Mouse (Mus musculus): ENCODE measurements around the gene Polg2. TPM values are rescaled to one million over a fixed set of nuclear protein-coding genes. Genes with fewer than 3 reads are reported as not detected.

The Polg2 gene
- polyA plus RNA-seq, 1 experiment from 2014 or later, result 11.1 TPM

- no peak overlapping the region for H3K4me3 ChIP-seq (replicated peaks; ENCODE audit: low read depth, low read length)
- H3K27me3 ChIP-seq (ENCODE audit: insufficient read depth, low read length), result no peaks in the 10 kb centered on the region
- H3K36me3 ChIP-seq (ENCODE audit: insufficient read depth, low read length), result peaks cover 59% of the 10 kb centered on the region
- no peak overlapping the region for H3K27ac ChIP-seq
- no peak for DNase-seq (ENCODE audit: low spot score)
- ATAC-seq (replicated peaks; ENCODE audit: low FRiP score, low read depth), result no peak
- H3K4me1 ChIP-seq (replicated peaks; ENCODE audit: insufficient read depth, low read length), result no peaks in the 10 kb centered on the region
- H3K9ac ChIP-seq (ENCODE audit: low read depth, low read length), result no peak overlapping the region
- WGBS, result 93% methylated on average over 9 of the region's 9 CpGs
- peak; percentile 75 for TF ChIP-seq CTCF (IDR thresholded peaks at IDR 0.05; ENCODE audit: low read depth)
- H3K4me2 ChIP-seq (ENCODE audit: low read length), result no peak overlapping the region
- peaks cover 4% of the 10 kb centered on the region; the same call in 1 of the 2 replicates for H3K9me3 ChIP-seq (replicated peaks; ENCODE audit: low read length)
Observed at GRCm38 (mm10) chr11:106770195-106770974, 9.0 kb downstream of the Polg2 start.

GRCm38 (mm10) chr11:106767516-106767915, 11.8 kb downstream of the Polg2 start:
- no peak for ATAC-seq (replicated peaks; ENCODE audit: low FRiP score, low read depth)
- Histone ChIP-seq H3K4me3 (replicated peaks; ENCODE audit: low read depth, low read length) (no peak overlapping the region), H3K4me1 (replicated peaks; ENCODE audit: insufficient read depth, low read length) (peaks cover 7% of the 10 kb centered on the region), H3K9me3 (replicated peaks; ENCODE audit: low read length) (peaks cover 4% of the 10 kb centered on the region; the same call in 1 of the 2 replicates), H3K36me3 (ENCODE audit: insufficient read depth, low read length) (peaks cover 38% of the 10 kb centered on the region), H3K27ac (no peak overlapping the region), H3K4me2 (ENCODE audit: low read length) (no peak overlapping the region), H3K27me3 (ENCODE audit: insufficient read depth, low read length) (no peaks in the 10 kb centered on the region), H3K9ac (ENCODE audit: low read depth, low read length) (no peak overlapping the region)
- 95% methylated on average over 4 of the region's 4 CpGs for WGBS
- no peak for DNase-seq (ENCODE audit: low spot score)
- no peak for TF ChIP-seq CTCF (IDR thresholded peaks at IDR 0.05; ENCODE audit: low read depth)

DNA sequence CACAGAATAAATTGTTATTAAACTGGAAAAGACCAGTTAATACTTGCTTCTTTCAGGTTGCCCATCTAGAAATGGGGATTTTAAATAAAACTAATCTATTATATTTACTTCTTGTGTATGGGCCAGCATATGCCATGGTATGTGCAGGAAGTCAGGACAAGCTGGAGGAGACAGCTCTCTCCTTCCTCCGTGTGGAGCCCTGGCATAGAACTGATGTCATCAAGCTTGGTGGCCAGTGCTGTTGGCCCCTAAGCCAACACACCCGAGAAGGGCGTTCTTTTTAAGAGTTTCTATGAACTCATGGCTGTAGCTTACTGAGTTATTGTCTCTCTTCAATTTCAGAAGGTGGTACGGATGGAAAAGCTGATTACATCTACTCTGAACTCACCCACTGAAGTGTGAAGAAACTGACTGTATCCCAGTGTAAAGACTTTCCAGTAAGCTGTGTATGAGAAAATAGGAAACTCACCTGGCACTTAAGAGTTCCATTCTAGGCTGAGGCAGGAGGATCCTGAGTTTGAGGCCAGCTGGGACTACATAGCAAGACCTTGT, 12.7 kb downstream of the Polg2 start:
- H3K36me3 ChIP-seq (ENCODE audit: insufficient read depth, low read length), result peaks cover 33% of the 10 kb centered on the region

GRCm38 (mm10) chr11:106762800-106763185, 16.5 kb downstream of the Polg2 start:
- ATAC-seq (replicated peaks; ENCODE audit: low FRiP score, low read depth), result no peak
- H3K9me3 ChIP-seq (replicated peaks; ENCODE audit: low read length), result peaks cover 2% of the 10 kb centered on the region; the same call in 1 of the 2 replicates
- peaks cover 10% of the 10 kb centered on the region for H3K36me3 ChIP-seq (ENCODE audit: insufficient read depth, low read length)
- peak overlapping the region; percentile 83 for H3K27ac ChIP-seq
- no peak for DNase-seq (ENCODE audit: low spot score)
- no peak overlapping the region for H3K4me2 ChIP-seq (ENCODE audit: low read length)
- H3K9ac ChIP-seq (ENCODE audit: low read depth, low read length), result no peak overlapping the region
- TF ChIP-seq CTCF (IDR thresholded peaks at IDR 0.05; ENCODE audit: low read depth), result no peak
- H3K4me1 ChIP-seq (replicated peaks; ENCODE audit: insufficient read depth, low read length), result peaks cover 8% of the 10 kb centered on the region
- 68% methylated on average over 9 of the region's 9 CpGs for WGBS
- no peaks in the 10 kb centered on the region for H3K27me3 ChIP-seq (ENCODE audit: insufficient read depth, low read length)
- no peak overlapping the region for H3K4me3 ChIP-seq (replicated peaks; ENCODE audit: low read depth, low read length)

More for the DNA sequence above, 12.7 kb downstream of the Polg2 start:
- ATAC-seq (replicated peaks; ENCODE audit: low FRiP score, low read depth), result no peak
- peaks cover 4% of the 10 kb centered on the region; the same call in 1 of the 2 replicates for H3K9me3 ChIP-seq (replicated peaks; ENCODE audit: low read length)
- H3K27me3 ChIP-seq (ENCODE audit: insufficient read depth, low read length), result no peaks in the 10 kb centered on the region
- no peak for TF ChIP-seq CTCF (IDR thresholded peaks at IDR 0.05; ENCODE audit: low read depth)
- DNase-seq (ENCODE audit: low spot score), result no peak
- no peak overlapping the region for H3K4me3 ChIP-seq (replicated peaks; ENCODE audit: low read depth, low read length)
- H3K27ac ChIP-seq, result no peak overlapping the region
- 81% methylated on average over 4 of the region's 4 CpGs for WGBS
- no peak overlapping the region for H3K9ac ChIP-seq (ENCODE audit: low read depth, low read length)
- peaks cover 8% of the 10 kb centered on the region for H3K4me1 ChIP-seq (replicated peaks; ENCODE audit: insufficient read depth, low read length)
- H3K4me2 ChIP-seq (ENCODE audit: low read length), result no peak overlapping the region

DNA sequence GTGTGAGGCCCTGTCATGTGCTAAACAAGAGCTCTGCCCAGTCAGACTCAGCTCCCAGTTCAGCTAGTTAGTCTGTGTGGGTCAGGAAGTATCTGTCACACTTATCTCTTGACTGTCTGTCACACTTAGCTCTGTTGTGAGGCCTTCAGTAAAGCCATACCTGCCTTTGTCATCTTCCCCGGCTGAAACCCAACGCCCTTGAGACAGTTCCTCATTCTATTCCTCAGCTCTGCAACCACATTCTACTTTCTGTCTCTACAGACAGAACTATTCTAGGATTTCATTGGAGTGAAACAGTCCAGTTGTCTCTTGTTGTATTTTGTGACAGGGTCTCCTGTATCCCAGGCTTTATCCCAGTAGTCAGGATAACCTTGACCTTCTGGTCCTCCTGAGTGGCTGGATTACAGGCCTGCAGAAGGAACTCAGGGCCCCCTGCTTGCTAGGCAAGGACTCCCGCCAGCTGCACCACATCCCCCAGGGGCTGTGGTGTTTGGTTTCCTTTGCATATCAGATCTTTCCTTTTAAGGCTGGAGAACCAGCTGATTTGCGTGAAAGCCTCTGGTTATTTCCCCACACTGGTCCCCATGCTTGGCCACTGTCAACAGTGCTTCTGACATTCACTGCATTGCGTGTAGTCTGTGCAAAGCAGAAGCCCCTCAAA, 17.1 kb downstream of the Polg2 start:
- no peak overlapping the region for H3K4me2 ChIP-seq (ENCODE audit: low read length)
- peaks cover 5% of the 10 kb centered on the region; the same call in 1 of the 2 replicates for H3K36me3 ChIP-seq (ENCODE audit: insufficient read depth, low read length)
- peak overlapping the region; percentile 83 for H3K27ac ChIP-seq
- peak; percentile 73 for ATAC-seq (replicated peaks; ENCODE audit: low FRiP score, low read depth)
- 14% methylated on average over 5 of the region's 5 CpGs for WGBS
- H3K27me3 ChIP-seq (ENCODE audit: insufficient read depth, low read length), result no peaks in the 10 kb centered on the region
- H3K4me1 ChIP-seq (replicated peaks; ENCODE audit: insufficient read depth, low read length), result peaks cover 8% of the 10 kb centered on the region
- no peaks in the 10 kb centered on the region for H3K9me3 ChIP-seq (replicated peaks; ENCODE audit: low read length)
- H3K9ac ChIP-seq (ENCODE audit: low read depth, low read length), result no peak overlapping the region
- TF ChIP-seq CTCF (IDR thresholded peaks at IDR 0.05; ENCODE audit: low read depth), result peak; percentile 9; the same call in 1 of the 2 replicates
- peak; percentile 90 for DNase-seq (ENCODE audit: low spot score)
- no peak overlapping the region for H3K4me3 ChIP-seq (replicated peaks; ENCODE audit: low read depth, low read length)

- Histone ChIP-seq H3K27me3 (ENCODE audit: insufficient read depth, low read length) (no peaks in the 10 kb centered on the region), H3K4me1 (replicated peaks; ENCODE audit: insufficient read depth, low read length) (peaks cover 8% of the 10 kb centered on the region), H3K9ac (ENCODE audit: low read depth, low read length) (no peak overlapping the region), H3K4me3 (replicated peaks; ENCODE audit: low read depth, low read length) (no peak overlapping the region), H3K4me2 (ENCODE audit: low read length) (no peak overlapping the region), H3K9me3 (replicated peaks; ENCODE audit: low read length) (no peaks in the 10 kb centered on the region), H3K27ac (no peak overlapping the region), H3K36me3 (ENCODE audit: insufficient read depth, low read length) (no peaks in the 10 kb centered on the region)
- DNase-seq (ENCODE audit: low spot score) (no peak), ATAC-seq (replicated peaks; ENCODE audit: low FRiP score, low read depth) (no peak)
- no peak for TF ChIP-seq CTCF (IDR thresholded peaks at IDR 0.05; ENCODE audit: low read depth)
- 92% methylated on average over 5 of the region's 5 CpGs for WGBS
Observed at GRCm38 (mm10) chr11:106760511-106760910, 18.8 kb downstream of the Polg2 start.

Measured in kidney, postnatal 0 days (tissue).